Mouse (Mus musculus) heart, embryonic 13.5 days (tissue): ENCODE results near the gene Adh1. TPM values are rescaled to one million over a fixed set of nuclear protein-coding genes. Genes with fewer than 3 reads are reported as not detected.

Source experiments
- ATAC-seq: fragments of 200-750 bp; cut with Nextera tagmentation; 2 replicates; pipeline ENCODE4 v1.8.0; 2017; ENCODE audit warnings: moderate TSS enrichment; ENCODE audit not compliant: insufficient number of reproducible peaks, low FRiP score, low TSS enrichment; ENCODE audit errors: extremely low read depth
- H3K27ac ChIP-seq: fragments of 300-500 bp; sonication (generic); replicated peaks from 2 replicates; pipeline ENCODE4 v1.5.1; 2015; ENCODE audit warnings: moderate library complexity, mild to moderate bottlenecking, inconsistent platforms
- H3K27me3 ChIP-seq: fragments of 300-500 bp; sonication (generic); replicated peaks from 2 replicates; pipeline ENCODE4 v1.6.1; 2015; ENCODE audit warnings: mild to moderate bottlenecking, inconsistent platforms
- H3K36me3 ChIP-seq: fragments of 300-500 bp; sonication (generic); 2 replicates; pipeline ENCODE4 v1.6.1; 2015; ENCODE audit warnings: mild to moderate bottlenecking, inconsistent platforms
- H3K4me1 ChIP-seq: fragments of 300-500 bp; sonication (generic); 2 replicates; pipeline ENCODE4 v1.6.1; 2015; ENCODE audit warnings: inconsistent platforms
- H3K4me2 ChIP-seq: fragments of 300-500 bp; sonication (generic); 2 replicates; pipeline ENCODE4 v1.6.1; 2015; ENCODE audit warnings: inconsistent platforms, mild to moderate bottlenecking, moderate library complexity
- H3K4me3 ChIP-seq: fragments of 300-500 bp; sonication (generic); 2 replicates; pipeline ENCODE4 v1.5.1; 2015; ENCODE audit warnings: moderate library complexity, mild to moderate bottlenecking, inconsistent platforms
- H3K9ac ChIP-seq: fragments of 300-500 bp; sonication (generic); 2 replicates; pipeline ENCODE4 v1.6.1; 2015; ENCODE audit warnings: inconsistent platforms, mild to moderate bottlenecking, moderate library complexity
- H3K9me3 ChIP-seq: fragments of 300-500 bp; sonication (generic); 2 replicates; pipeline ENCODE4 v1.6.1; 2016; ENCODE audit warnings: inconsistent platforms
- WGBS: fragments of 180-500 bp; shearing (Covaris S2); methylation state at CpG from one replicate; pipeline ENCODE4 v1.1.7; 2015; ENCODE audit warnings: mixed read lengths; 5-methylcytosine and 5-hydroxymethylcytosine counted together
- polyA plus RNA-seq: library from polyadenylated mRNA; unstranded; fragments of >200 nt; fragmentation: Nextera tagmentation; extraction: Ambion mirVana; gene quantifications from 2 replicates; pipeline ENCODE4 v1.2.1, GENCODE M21; 2015

Gene Adh1
- polyA plus RNA-seq, 1 experiment from 2014 or later = 13.5 TPM

DNA sequence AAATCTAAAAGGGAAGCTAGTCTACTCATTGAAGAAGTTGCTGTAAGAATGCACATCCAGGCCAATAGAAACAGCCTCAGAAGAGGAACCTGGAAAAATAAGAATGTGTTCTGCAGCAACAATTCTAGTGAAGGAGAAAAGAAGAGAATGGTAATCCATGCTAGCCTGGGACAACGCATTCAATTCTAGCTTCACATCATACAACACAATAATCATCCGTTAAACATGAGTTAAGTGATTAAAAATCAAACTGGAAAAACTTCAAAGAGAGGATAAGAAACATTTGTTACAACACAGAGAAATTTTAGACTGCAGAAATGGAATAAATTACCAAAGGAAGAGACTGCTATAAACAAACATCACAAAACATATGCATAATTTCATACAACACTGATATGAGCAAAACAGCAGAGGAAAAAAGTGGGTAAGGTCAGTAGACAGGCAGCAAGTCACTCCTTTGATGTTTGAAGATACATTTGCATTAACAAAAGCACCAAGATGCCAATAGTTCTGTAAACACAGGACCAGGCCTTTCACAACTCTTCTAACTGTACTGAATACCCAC, 56.2 kb downstream of the Adh1 start:
- Histone ChIP-seq H3K27me3 (no peaks in the 10 kb centered on the region), H3K9me3 (no peaks in the 10 kb centered on the region), H3K4me1 (peaks cover 3% of the 10 kb centered on the region; the same call in 1 of the 2 replicates), H3K36me3 (no peaks in the 10 kb centered on the region), H3K4me2 (no peak overlapping the region), H3K27ac (no peak overlapping the region), H3K9ac (no peak overlapping the region), H3K4me3 (no peak overlapping the region)
- 76% methylated on average over 2 of the region's 2 CpGs for WGBS
- ATAC-seq = no peak

DNA sequence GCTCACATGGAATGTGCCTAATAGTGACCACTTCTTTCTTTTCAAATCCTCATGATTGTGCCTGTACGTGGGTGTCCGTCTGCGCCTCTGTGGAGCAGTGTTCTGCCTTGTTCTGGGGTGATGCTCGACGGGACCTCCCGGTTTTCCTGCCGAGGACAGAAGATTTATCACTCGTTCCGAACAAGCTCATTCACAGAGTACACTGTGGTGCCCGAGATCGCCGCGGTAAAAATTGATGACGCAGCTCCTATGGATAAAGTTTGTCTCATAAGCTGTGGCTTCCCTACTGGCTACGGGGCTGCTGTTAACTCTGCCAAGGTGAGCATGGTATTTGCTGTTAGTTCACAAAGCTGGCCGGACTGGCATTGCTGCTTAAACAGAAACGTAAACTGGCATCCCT, 64.2 kb downstream of the Adh1 start:
- 89% methylated on average over 17 of the region's 17 CpGs for WGBS
- H3K4me1 ChIP-seq = no peaks in the 10 kb centered on the region
- ATAC-seq = no peak
- no peak overlapping the region for H3K4me2 ChIP-seq
- H3K4me3 ChIP-seq = no peak overlapping the region
- H3K9me3 ChIP-seq = no peaks in the 10 kb centered on the region
- no peaks in the 10 kb centered on the region for H3K27me3 ChIP-seq
- no peak overlapping the region for H3K9ac ChIP-seq
- H3K27ac ChIP-seq = no peak overlapping the region
- no peaks in the 10 kb centered on the region for H3K36me3 ChIP-seq

- H3K9ac ChIP-seq = no peak overlapping the region
- 78% methylated on average over 6 of the region's 6 CpGs for WGBS
- no peaks in the 10 kb centered on the region for H3K9me3 ChIP-seq
- no peaks in the 10 kb centered on the region for H3K36me3 ChIP-seq
- no peaks in the 10 kb centered on the region for H3K4me1 ChIP-seq
- H3K27me3 ChIP-seq = no peaks in the 10 kb centered on the region
- H3K4me3 ChIP-seq = no peak overlapping the region
- ATAC-seq = no peak
- H3K27ac ChIP-seq = no peak overlapping the region
- H3K4me2 ChIP-seq = no peak overlapping the region
These were observed 64.7 kb downstream of the Adh1 start for GRCm38 (mm10) chr3:138325466-138325865.

DNA sequence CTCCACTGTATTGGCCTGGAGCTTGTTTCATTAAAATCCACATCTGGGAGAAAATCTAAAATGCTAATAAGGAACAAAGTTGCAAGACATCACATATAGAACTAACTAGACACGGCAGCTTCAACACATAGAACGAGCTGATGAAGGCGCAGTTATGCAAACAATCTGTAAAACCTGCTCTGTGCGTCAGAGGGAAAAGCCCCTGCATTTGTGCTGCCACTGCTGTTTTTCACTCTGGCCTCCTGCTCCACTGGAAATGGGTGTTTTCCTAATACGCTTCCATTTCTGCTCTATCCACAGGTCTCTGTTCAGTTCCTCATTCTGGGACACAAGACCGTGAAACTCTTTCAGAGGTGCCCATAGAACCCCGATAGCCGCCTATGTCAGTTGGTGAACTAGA, 73.1 kb downstream of the Adh1 start:
- no peak overlapping the region for H3K9ac ChIP-seq
- WGBS = 66% methylated on average over 8 of the region's 8 CpGs
- no peak overlapping the region for H3K4me3 ChIP-seq
- H3K4me1 ChIP-seq = peaks cover 15% of the 10 kb centered on the region
- H3K27ac ChIP-seq = no peak overlapping the region
- H3K36me3 ChIP-seq = no peaks in the 10 kb centered on the region
- no peaks in the 10 kb centered on the region for H3K27me3 ChIP-seq
- no peaks in the 10 kb centered on the region for H3K9me3 ChIP-seq
- H3K4me2 ChIP-seq = no peak overlapping the region
- ATAC-seq = no peak

DNA sequence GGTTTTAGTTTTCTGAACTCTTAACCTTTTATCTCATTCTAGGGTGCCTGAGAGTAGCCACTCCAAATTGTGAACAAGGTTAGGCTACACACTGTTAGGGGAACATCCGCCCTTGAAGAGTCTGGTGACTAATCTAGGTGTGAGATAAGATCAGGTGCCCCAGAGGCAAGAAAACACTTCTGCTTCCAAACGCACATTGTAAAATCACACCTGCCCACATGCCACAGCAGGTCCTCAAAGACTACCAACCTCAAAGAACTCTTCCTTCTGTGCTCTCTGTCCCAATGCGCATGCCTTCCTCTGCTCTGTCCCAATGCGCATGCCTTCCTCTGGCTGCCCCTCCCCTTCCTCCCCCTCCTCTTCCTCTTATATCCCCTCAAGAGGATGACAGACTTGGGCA, 73.5 kb downstream of the Adh1 start:
- Histone ChIP-seq H3K9ac (no peak overlapping the region), H3K27ac (0 out of 2 replicates have a peak overlapping the region, but pooled peaks have one; percentile 12), H3K4me1 (peaks cover 15% of the 10 kb centered on the region), H3K4me3 (no peak overlapping the region), H3K36me3 (no peaks in the 10 kb centered on the region), H3K27me3 (no peaks in the 10 kb centered on the region), H3K9me3 (no peaks in the 10 kb centered on the region), H3K4me2 (no peak overlapping the region)
- WGBS = 63% methylated on average over 4 of the region's 4 CpGs
- ATAC-seq = no peak

DNA sequence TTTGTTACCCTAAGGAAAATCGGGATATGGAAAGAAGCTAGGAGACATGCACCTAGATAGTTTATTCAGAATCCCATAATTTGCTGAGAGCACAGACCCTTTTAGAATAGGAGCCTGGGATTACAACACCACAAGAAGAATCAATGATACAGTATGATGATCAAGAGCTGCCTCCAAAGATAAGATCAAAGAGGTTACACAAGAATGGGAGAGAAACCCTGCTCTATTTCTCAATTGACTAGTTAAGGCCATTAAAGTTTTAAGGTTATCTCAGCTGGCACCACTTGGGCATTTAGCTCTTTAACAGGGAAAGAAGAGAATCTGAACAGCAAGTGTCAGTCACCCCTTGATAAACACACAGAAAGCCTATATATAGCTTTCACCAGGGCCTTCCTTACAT, 74.8 kb downstream of the Adh1 start:
- no peak overlapping the region for H3K4me2 ChIP-seq
- H3K4me1 ChIP-seq = peaks cover 15% of the 10 kb centered on the region
- ATAC-seq = no peak
- no peak overlapping the region for H3K4me3 ChIP-seq
- no peaks in the 10 kb centered on the region for H3K27me3 ChIP-seq
- 70% methylated on average over 1 of the region's 1 CpGs for WGBS
- 0 out of 2 replicates have a peak overlapping the region, but pooled peaks have one; percentile 2 for H3K27ac ChIP-seq
- H3K36me3 ChIP-seq = no peaks in the 10 kb centered on the region
- no peak overlapping the region for H3K9ac ChIP-seq
- no peaks in the 10 kb centered on the region for H3K9me3 ChIP-seq

- ATAC-seq = no peak
- H3K4me1 ChIP-seq = peaks cover 15% of the 10 kb centered on the region
- no peaks in the 10 kb centered on the region for H3K9me3 ChIP-seq
- peak overlapping the region; percentile 62 for H3K27ac ChIP-seq
- no peak overlapping the region for H3K9ac ChIP-seq
- 20% methylated on average over 3 of the region's 3 CpGs for WGBS
- no peaks in the 10 kb centered on the region for H3K36me3 ChIP-seq
- no peaks in the 10 kb centered on the region for H3K27me3 ChIP-seq
- no peak overlapping the region for H3K4me3 ChIP-seq
- no peak overlapping the region for H3K4me2 ChIP-seq
These were observed 75.4 kb downstream of the Adh1 start for GRCm38 (mm10) chr3:138336104-138336754.

Other genes starting within 250 kb of the Adh1 start
- gene 1110002E22Rik, start 195.9 kb upstream of the Adh1 start, polyA plus RNA-seq = 9.4 and 11.1 TPM in 2 replicates
- gene Gm5105, start 193.6 kb upstream of the Adh1 start, polyA plus RNA-seq = 0.36 and 0.56 TPM in 2 replicates
- 8.5 and 10.1 TPM in 2 replicates for gene Trmt10a, start 117.5 kb upstream of the Adh1 start, polyA plus RNA-seq
- gene Mttp, start 116.0 kb upstream of the Adh1 start, polyA plus RNA-seq = 6.6 and 7.6 TPM in 2 replicates
- gene 4930579F01Rik, start 67.2 kb upstream of the Adh1 start, polyA plus RNA-seq = not detected in 2 replicates
- 0.11 TPM in 1 of 2 replicates, not detected in the other for gene Adh7, start 43.2 kb upstream of the Adh1 start, polyA plus RNA-seq
- 0.08 TPM in 1 of 2 replicates, not detected in the other for gene Adh6a, start 52.3 kb downstream of the Adh1 start, polyA plus RNA-seq
- 3.3 and 3.6 TPM in 2 replicates for gene Adh6b, start 80.8 kb downstream of the Adh1 start, polyA plus RNA-seq
- not detected in 2 replicates for gene Adh4, start 154.5 kb downstream of the Adh1 start, polyA plus RNA-seq
- gene Adh5, start 182.1 kb downstream of the Adh1 start, polyA plus RNA-seq = 146 and 161 TPM in 2 replicates
- gene Metap1, start 228.5 kb downstream of the Adh1 start, polyA plus RNA-seq = 34.0 and 38.0 TPM in 2 replicates